Mouse (Mus musculus) layer of hippocampus, postnatal 14 days (tissue): Measurements from ENCODE around the gene Mrpl27. TPM values are rescaled to one million over a fixed set of nuclear protein-coding genes. Genes with fewer than 3 reads are reported as not detected.

Source experiments
- total RNA-seq, 2 experiments: library from RNA; stranded (reverse); gene quantifications; 2 replicates each; pipeline ENCODE4 v1.2.3; 2021

Gene Mrpl27
- total RNA-seq, 2 experiments from 2014 or later, result 64.5 to 69.6 TPM

Other genes with a start within 250 kb of the Mrpl27 start
- gene Cacna1g, start 179.6 kb upstream of the Mrpl27 start, total RNA-seq, result 10 to 100 TPM; 74.7 to 92.9 TPM
- gene Spata20, start 167.6 kb upstream of the Mrpl27 start, total RNA-seq, result under 1 TPM; 0.35 to 0.43 TPM
- gene Epn3, start 153.8 kb upstream of the Mrpl27 start, total RNA-seq, result 1 to 10 TPM; 3.9 to 5.7 TPM
- 1 to 10 TPM; 1.6 to 5.6 TPM for gene Mycbpap, start 132.0 kb upstream of the Mrpl27 start, total RNA-seq
- 10 to 100 TPM; 10.2 to 11.6 TPM for gene Rsad1, start 104.5 kb upstream of the Mrpl27 start, total RNA-seq
- gene Chad, start 88.7 kb upstream of the Mrpl27 start, total RNA-seq, result 1 to 10 TPM; 1.3 to 2.4 TPM
- 10 to 100 TPM; 20.9 to 23.0 TPM for gene Acsf2, start 51.9 kb upstream of the Mrpl27 start, total RNA-seq
- gene Lrrc59, start 24.0 kb upstream of the Mrpl27 start, total RNA-seq, result 10 to 100 TPM; 74.0 to 75.1 TPM
- gene Eme1, start 197 bp downstream of the Mrpl27 start, total RNA-seq, result under 1 TPM; 0.60 to 0.78 TPM
- gene Xylt2, start 23.7 kb downstream of the Mrpl27 start, total RNA-seq, result 10 to 100 TPM; 27.3 to 36.0 TPM
- not detected for gene Gm11541, start 50.7 kb downstream of the Mrpl27 start, total RNA-seq
- gene Cdc34b, start 88.0 kb downstream of the Mrpl27 start, total RNA-seq, result under 1 TPM in 1 of 2 experiments, not detected in 1; 0.45 TPM
- not detected for gene Tmem92, start 128.9 kb downstream of the Mrpl27 start, total RNA-seq